Mouse (Mus musculus): Measurements from ENCODE around the gene Orai2. TPM values are rescaled to one million over a fixed set of nuclear protein-coding genes. Genes with fewer than 3 reads are reported as not detected.
"Not testable (repeated sequence)": the region's sequence is repeated elsewhere in the genome, so short reads cannot be mapped to it uniquely, and the experiment has no call there.

Orai2 gene
- polyA plus RNA-seq, 1 experiment from 2014 or later: 6.0 TPM

- not testable (repeated sequence) for ATAC-seq (replicated peaks; ENCODE audit: insufficient number of reproducible peaks, low FRiP score, low TSS enrichment, low read depth); H3K9me3 ChIP-seq (replicated peaks; ENCODE audit: control insufficient read depth, low read length); DNase-seq (ENCODE audit: low spot score); H3K27me3 ChIP-seq (ENCODE audit: control insufficient read depth, insufficient read depth, low read length); H3K36me3 ChIP-seq (replicated peaks; ENCODE audit: control insufficient read depth, insufficient read depth, low read depth, low read length); H3K4me2 ChIP-seq (ENCODE audit: low read depth, low read length); H3K4me3 ChIP-seq (ENCODE audit: low read depth, low read length); H3K4me1 ChIP-seq (ENCODE audit: control insufficient read depth, insufficient read depth, low read length); H3K9ac ChIP-seq (replicated peaks; ENCODE audit: low read length); H3K27ac ChIP-seq (replicated peaks; ENCODE audit: low read depth, low read length)
- 64% methylated on average over 5 of the region's 5 CpGs for WGBS
Measured at GRCm38 (mm10) chr5:136149134-136149576, 21.4 kb downstream of the Orai2 start.

GRCm38 (mm10) chr5:136147704-136148103 lies 22.8 kb downstream of the Orai2 start:
- no peaks in the 10 kb centered on the region for H3K9me3 ChIP-seq (replicated peaks; ENCODE audit: control insufficient read depth, low read length)
- no peak overlapping the region for H3K9ac ChIP-seq (replicated peaks; ENCODE audit: low read length)
- 74% methylated on average over 8 of the region's 8 CpGs for WGBS
- no peaks in the 10 kb centered on the region for H3K27me3 ChIP-seq (ENCODE audit: control insufficient read depth, insufficient read depth, low read length)
- no peak overlapping the region for H3K4me2 ChIP-seq (ENCODE audit: low read depth, low read length)
- no peaks in the 10 kb centered on the region for H3K36me3 ChIP-seq (replicated peaks; ENCODE audit: control insufficient read depth, insufficient read depth, low read depth, low read length)
- ATAC-seq (replicated peaks; ENCODE audit: insufficient number of reproducible peaks, low FRiP score, low TSS enrichment, low read depth) (no peak), DNase-seq (ENCODE audit: low spot score) (no peak)
- H3K4me3 ChIP-seq (ENCODE audit: low read depth, low read length): no peak overlapping the region
- no peaks in the 10 kb centered on the region for H3K4me1 ChIP-seq (ENCODE audit: control insufficient read depth, insufficient read depth, low read length)
- H3K27ac ChIP-seq (replicated peaks; ENCODE audit: low read depth, low read length): no peak overlapping the region

GRCm38 (mm10) chr5:136146936-136147335 lies 23.6 kb downstream of the Orai2 start:
- DNase-seq (ENCODE audit: low spot score): no peak
- no peak overlapping the region for H3K4me2 ChIP-seq (ENCODE audit: low read depth, low read length)
- H3K27ac ChIP-seq (replicated peaks; ENCODE audit: low read depth, low read length): no peak overlapping the region
- no peak for ATAC-seq (replicated peaks; ENCODE audit: insufficient number of reproducible peaks, low FRiP score, low TSS enrichment, low read depth)
- H3K9me3 ChIP-seq (replicated peaks; ENCODE audit: control insufficient read depth, low read length): no peaks in the 10 kb centered on the region
- no peaks in the 10 kb centered on the region for H3K4me1 ChIP-seq (ENCODE audit: control insufficient read depth, insufficient read depth, low read length)
- H3K27me3 ChIP-seq (ENCODE audit: control insufficient read depth, insufficient read depth, low read length): no peaks in the 10 kb centered on the region
- 75% methylated on average over 1 of the region's 1 CpGs for WGBS
- no peak overlapping the region for H3K9ac ChIP-seq (replicated peaks; ENCODE audit: low read length)
- H3K36me3 ChIP-seq (replicated peaks; ENCODE audit: control insufficient read depth, insufficient read depth, low read depth, low read length): no peaks in the 10 kb centered on the region; the same call in 1 of the 2 replicates
- no peak overlapping the region for H3K4me3 ChIP-seq (ENCODE audit: low read depth, low read length)

GRCm38 (mm10) chr5:136144606-136145430 lies 25.7 kb downstream of the Orai2 start:
- 76% methylated on average over 12 of the region's 12 CpGs for WGBS
- Histone ChIP-seq H3K4me3 (ENCODE audit: low read depth, low read length) (no peak overlapping the region), H3K4me2 (ENCODE audit: low read depth, low read length) (no peak overlapping the region), H3K9me3 (replicated peaks; ENCODE audit: control insufficient read depth, low read length) (no peaks in the 10 kb centered on the region), H3K36me3 (replicated peaks; ENCODE audit: control insufficient read depth, insufficient read depth, low read depth, low read length) (peaks cover 11% of the 10 kb centered on the region), H3K4me1 (ENCODE audit: control insufficient read depth, insufficient read depth, low read length) (no peaks in the 10 kb centered on the region), H3K27ac (replicated peaks; ENCODE audit: low read depth, low read length) (no peak overlapping the region), H3K9ac (replicated peaks; ENCODE audit: low read length) (no peak overlapping the region), H3K27me3 (ENCODE audit: control insufficient read depth, insufficient read depth, low read length) (no peaks in the 10 kb centered on the region)
- ATAC-seq (replicated peaks; ENCODE audit: insufficient number of reproducible peaks, low FRiP score, low TSS enrichment, low read depth): no peak
- DNase-seq (ENCODE audit: low spot score): no peak

- Histone ChIP-seq H3K9me3 (replicated peaks; ENCODE audit: control insufficient read depth, low read length) (no peaks in the 10 kb centered on the region), H3K4me3 (ENCODE audit: low read depth, low read length) (no peak overlapping the region), H3K27me3 (ENCODE audit: control insufficient read depth, insufficient read depth, low read length) (no peaks in the 10 kb centered on the region), H3K4me1 (ENCODE audit: control insufficient read depth, insufficient read depth, low read length) (no peaks in the 10 kb centered on the region), H3K9ac (replicated peaks; ENCODE audit: low read length) (no peak overlapping the region), H3K4me2 (ENCODE audit: low read depth, low read length) (no peak overlapping the region), H3K27ac (replicated peaks; ENCODE audit: low read depth, low read length) (no peak overlapping the region), H3K36me3 (replicated peaks; ENCODE audit: control insufficient read depth, insufficient read depth, low read depth, low read length) (peaks cover 11% of the 10 kb centered on the region)
- DNase-seq (ENCODE audit: low spot score) (no peak), ATAC-seq (replicated peaks; ENCODE audit: insufficient number of reproducible peaks, low FRiP score, low TSS enrichment, low read depth) (no peak)
- WGBS: 88% methylated on average over 6 of the region's 6 CpGs
Measured at GRCm38 (mm10) chr5:136143161-136143755, 27.3 kb downstream of the Orai2 start.

GRCm38 (mm10) chr5:136142746-136143145 lies 27.8 kb downstream of the Orai2 start:
- no peak overlapping the region for H3K4me3 ChIP-seq (ENCODE audit: low read depth, low read length)
- 81% methylated on average over 5 of the region's 5 CpGs for WGBS
- peaks cover 11% of the 10 kb centered on the region for H3K36me3 ChIP-seq (replicated peaks; ENCODE audit: control insufficient read depth, insufficient read depth, low read depth, low read length)
- no peak overlapping the region for H3K27ac ChIP-seq (replicated peaks; ENCODE audit: low read depth, low read length)
- H3K4me1 ChIP-seq (ENCODE audit: control insufficient read depth, insufficient read depth, low read length): no peaks in the 10 kb centered on the region
- no peak overlapping the region for H3K9ac ChIP-seq (replicated peaks; ENCODE audit: low read length)
- DNase-seq (ENCODE audit: low spot score): no peak
- no peaks in the 10 kb centered on the region for H3K9me3 ChIP-seq (replicated peaks; ENCODE audit: control insufficient read depth, low read length)
- H3K27me3 ChIP-seq (ENCODE audit: control insufficient read depth, insufficient read depth, low read length): no peaks in the 10 kb centered on the region
- ATAC-seq (replicated peaks; ENCODE audit: insufficient number of reproducible peaks, low FRiP score, low TSS enrichment, low read depth): no peak
- H3K4me2 ChIP-seq (ENCODE audit: low read depth, low read length): no peak overlapping the region

- Histone ChIP-seq H3K4me3 (ENCODE audit: low read depth, low read length) (no peak overlapping the region), H3K36me3 (replicated peaks; ENCODE audit: control insufficient read depth, insufficient read depth, low read depth, low read length) (peaks cover 11% of the 10 kb centered on the region), H3K9ac (replicated peaks; ENCODE audit: low read length) (no peak overlapping the region), H3K27ac (replicated peaks; ENCODE audit: low read depth, low read length) (no peak overlapping the region), H3K4me1 (ENCODE audit: control insufficient read depth, insufficient read depth, low read length) (no peaks in the 10 kb centered on the region; the same call in 1 of the 2 replicates), H3K4me2 (ENCODE audit: low read depth, low read length) (no peak overlapping the region), H3K27me3 (ENCODE audit: control insufficient read depth, insufficient read depth, low read length) (no peaks in the 10 kb centered on the region), H3K9me3 (replicated peaks; ENCODE audit: control insufficient read depth, low read length) (no peaks in the 10 kb centered on the region)
- WGBS: 93% methylated on average over 10 of the region's 10 CpGs
- ATAC-seq (replicated peaks; ENCODE audit: insufficient number of reproducible peaks, low FRiP score, low TSS enrichment, low read depth) (no peak), DNase-seq (ENCODE audit: low spot score) (no peak)
Measured at GRCm38 (mm10) chr5:136140057-136140482, 30.4 kb downstream of the Orai2 start.

- WGBS: 94% methylated on average over 13 of the region's 13 CpGs
- Histone ChIP-seq H3K9me3 (replicated peaks; ENCODE audit: control insufficient read depth, low read length) (no peaks in the 10 kb centered on the region), H3K4me3 (ENCODE audit: low read depth, low read length) (no peak overlapping the region), H3K4me1 (ENCODE audit: control insufficient read depth, insufficient read depth, low read length) (no peaks in the 10 kb centered on the region; the same call in 1 of the 2 replicates), H3K4me2 (ENCODE audit: low read depth, low read length) (no peak overlapping the region), H3K27me3 (ENCODE audit: control insufficient read depth, insufficient read depth, low read length) (no peaks in the 10 kb centered on the region), H3K36me3 (replicated peaks; ENCODE audit: control insufficient read depth, insufficient read depth, low read depth, low read length) (peaks cover 11% of the 10 kb centered on the region), H3K9ac (replicated peaks; ENCODE audit: low read length) (no peak overlapping the region), H3K27ac (replicated peaks; ENCODE audit: low read depth, low read length) (no peak overlapping the region)
- no peak for DNase-seq (ENCODE audit: low spot score)
- no peak for ATAC-seq (replicated peaks; ENCODE audit: insufficient number of reproducible peaks, low FRiP score, low TSS enrichment, low read depth)
Measured at GRCm38 (mm10) chr5:136139393-136139792, 31.1 kb downstream of the Orai2 start.

Data from embryonic facial prominence, embryonic 11.5 days (tissue).